Mouse (Mus musculus) midbrain, postnatal 0 days (tissue): ENCODE results near the gene Pik3ca. TPM values are rescaled to one million over a fixed set of nuclear protein-coding genes. Genes with fewer than 3 reads are reported as not detected.

ENCODE experiments used
- ATAC-seq: fragments of 200-750 bp; cut with Nextera tagmentation; 2 replicates; pipeline ENCODE4 v1.8.0; 2017; ENCODE audit warnings: moderate number of reproducible peaks, mild to moderate bottlenecking, moderate TSS enrichment, moderate library complexity; ENCODE audit not compliant: low FRiP score
- DNase-seq: peaks from one replicate; pipeline ENCODE4 v3.0.0-alpha.2; 2015; ENCODE audit warnings: low spot score
- H3K27ac ChIP-seq: fragments of 300-500 bp; sonication (generic); 2 replicates; pipeline ENCODE4 v1.5.1; 2014; ENCODE audit warnings: low read depth, mild to moderate bottlenecking, low read length, mixed read lengths
- H3K27me3 ChIP-seq: fragments of 300-500 bp; sonication (generic); 2 replicates; pipeline ENCODE4 v1.6.1; 2014; ENCODE audit warnings: low read length, control low read depth, mixed read lengths; ENCODE audit not compliant: insufficient read depth
- H3K36me3 ChIP-seq: fragments of 300-500 bp; sonication (generic); 2 replicates; pipeline ENCODE4 v1.6.1; 2014; ENCODE audit warnings: low read length, control low read depth, mixed read lengths; ENCODE audit not compliant: insufficient read depth
- H3K4me1 ChIP-seq: fragments of 300-500 bp; sonication (generic); 2 replicates; pipeline ENCODE4 v1.6.1; 2014; ENCODE audit warnings: mild to moderate bottlenecking, control low read depth, antibody characterized with exemption, low read length, mixed read lengths; ENCODE audit not compliant: insufficient read depth
- H3K4me2 ChIP-seq: fragments of 300-500 bp; sonication (generic); 2 replicates; pipeline ENCODE4 v1.6.1; 2014; ENCODE audit warnings: low read depth, mild to moderate bottlenecking, low read length, mixed read lengths; ENCODE audit not compliant: poor library complexity, severe bottlenecking
- H3K4me3 ChIP-seq: fragments of 300-500 bp; sonication (generic); 2 replicates; pipeline ENCODE4 v1.5.1; 2014; ENCODE audit warnings: low read depth, mild to moderate bottlenecking, low read length, moderate library complexity
- H3K9ac ChIP-seq: fragments of 300-500 bp; sonication (generic); replicated peaks from 2 replicates; pipeline ENCODE4 v1.6.1; 2014; ENCODE audit warnings: mild to moderate bottlenecking, low read length, moderate library complexity, mixed read lengths; ENCODE audit not compliant: poor library complexity, severe bottlenecking
- H3K9me3 ChIP-seq: fragments of 300-500 bp; sonication (generic); 2 replicates; pipeline ENCODE4 v1.6.1; 2016; ENCODE audit warnings: low read length, control low read depth
- CTCF ChIP-seq: IDR thresholded peaks from 2 replicates; pipeline ENCODE4 v1.5.1; 2016; ENCODE audit warnings: antibody characterized with exemption, mild to moderate bottlenecking
- WGBS: fragments of 180-500 bp; shearing (Covaris S2); extraction: QIAGEN DNeasy Blood & Tissue Kit; methylation state at CpG from one replicate; pipeline ENCODE4 v1.1.7; 2014; 5-methylcytosine and 5-hydroxymethylcytosine counted together
- polyA plus RNA-seq: library from polyadenylated mRNA; unstranded; fragments of >200 nt; fragmentation: Nextera tagmentation; extraction: Ambion mirVana; gene quantifications from 2 replicates; pipeline ENCODE4 v1.2.1, GENCODE M21; 2015
- total RNA-seq: library from RNA; depleted of rRNA; stranded (reverse); fragments of >200 nt; gene quantifications from 2 replicates; pipeline ENCODE4 v1.2.3, GENCODE M21; 2014; rRNA removed

The Pik3ca gene
- 43.3 and 51.8 TPM in 2 replicates for total RNA-seq
- 8.6 and 10.2 TPM in 2 replicates for polyA plus RNA-seq

DNA sequence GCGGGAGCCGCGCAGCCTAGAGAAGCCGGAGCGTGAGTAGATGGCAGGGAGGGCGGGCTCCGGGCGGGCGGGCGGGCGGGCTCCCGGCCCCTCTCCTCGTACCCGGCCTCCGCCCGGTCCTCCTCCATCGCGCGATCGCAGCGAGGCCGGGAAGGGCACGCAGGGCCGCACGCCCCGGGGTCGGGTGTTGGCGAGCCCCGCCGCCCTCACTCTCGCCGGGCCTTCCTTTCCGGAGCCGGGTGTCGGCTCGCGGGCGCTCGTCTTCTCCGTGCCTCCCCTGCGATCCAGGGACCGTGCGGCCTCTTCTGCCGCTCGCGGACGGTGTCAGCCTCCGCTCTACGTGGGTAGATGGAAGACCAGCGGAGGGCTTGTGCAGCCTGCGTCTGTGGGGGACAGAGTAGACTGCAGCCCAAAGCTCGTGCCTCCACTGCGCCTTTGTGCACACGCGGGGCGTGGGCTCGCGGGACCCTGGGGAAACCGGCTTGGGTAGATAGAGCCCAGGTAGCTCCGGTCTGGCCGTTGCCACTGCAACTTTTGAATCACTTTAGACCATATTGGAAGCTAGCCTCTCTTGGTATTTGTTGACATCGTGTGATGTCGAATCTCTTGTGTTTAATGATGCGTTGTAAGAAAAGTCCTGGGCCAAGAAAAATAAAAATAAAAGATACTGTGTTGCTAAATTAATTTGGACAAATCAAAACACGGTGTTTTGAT is at the start of gene Pik3ca:
TSS of gene Pik3ca (plus strand) at position 211 of the 714 bp plus-strand sequence.
- 0% methylated on average over 50 of the region's 65 CpGs for WGBS
- Histone ChIP-seq H3K4me3 (peak within 1 kb of the TSS; percentile 88), H3K36me3 (no peaks in the 10 kb centered on the region), H3K27me3 (no peaks in the 10 kb centered on the region), H3K27ac (peak within 1 kb of the TSS; percentile 97), H3K9me3 (no peaks in the 10 kb centered on the region), H3K4me2 (peak within 1 kb of the TSS; percentile 64), H3K9ac (peak within 1 kb of the TSS; percentile 91), H3K4me1 (peaks cover 13% of the 10 kb centered on the region)
- ATAC-seq (peak; percentile 73), DNase-seq (peak; percentile 46)
- no peak for TF ChIP-seq CTCF

- H3K36me3 ChIP-seq = peaks cover 22% of the 10 kb centered on the region; the same call in 1 of the 2 replicates
- DNase-seq = peak; percentile 60
- H3K27ac ChIP-seq = no peak overlapping the region
- WGBS = 77% methylated on average over 6 of the region's 6 CpGs
- no peaks in the 10 kb centered on the region for H3K4me1 ChIP-seq
- H3K4me3 ChIP-seq = no peak overlapping the region
- no peaks in the 10 kb centered on the region for H3K27me3 ChIP-seq
- no peak for TF ChIP-seq CTCF
- no peak overlapping the region for H3K9ac ChIP-seq
- ATAC-seq = no peak
- no peaks in the 10 kb centered on the region for H3K9me3 ChIP-seq
- no peak overlapping the region for H3K4me2 ChIP-seq
These were observed 49.6 kb upstream of the Pik3ca start for GRCm38 (mm10) chr3:32347881-32348280.

GRCm38 (mm10) chr3:32361221-32361620 is 36.2 kb upstream of the Pik3ca start:
- Histone ChIP-seq H3K9me3 (no peaks in the 10 kb centered on the region), H3K27ac (no peak overlapping the region), H3K4me3 (no peak overlapping the region), H3K4me2 (no peak overlapping the region), H3K27me3 (no peaks in the 10 kb centered on the region), H3K4me1 (0 out of 2 replicates have a peak, but pooled peaks cover 4% of the 10 kb centered on the region), H3K36me3 (no peaks in the 10 kb centered on the region), H3K9ac (no peak overlapping the region)
- TF ChIP-seq CTCF = no peak
- 35% methylated on average over 6 of the region's 6 CpGs for WGBS
- ATAC-seq (no peak), DNase-seq (peak; percentile 15)

- TF ChIP-seq CTCF = no peak
- no peaks in the 10 kb centered on the region for H3K27me3 ChIP-seq
- H3K4me1 ChIP-seq = 0 out of 2 replicates have a peak, but pooled peaks cover 4% of the 10 kb centered on the region
- ATAC-seq = no peak
- no peak overlapping the region for H3K27ac ChIP-seq
- H3K36me3 ChIP-seq = no peaks in the 10 kb centered on the region
- WGBS = 30% methylated on average over 4 of the region's 4 CpGs
- peak overlapping the region; percentile 77 for H3K4me3 ChIP-seq
- H3K4me2 ChIP-seq = peak overlapping the region; percentile 78
- no peaks in the 10 kb centered on the region for H3K9me3 ChIP-seq
- peak overlapping the region; percentile 60 for H3K9ac ChIP-seq
- DNase-seq = no peak
These were observed 33.3 kb upstream of the Pik3ca start for GRCm38 (mm10) chr3:32364195-32364594.

DNA sequence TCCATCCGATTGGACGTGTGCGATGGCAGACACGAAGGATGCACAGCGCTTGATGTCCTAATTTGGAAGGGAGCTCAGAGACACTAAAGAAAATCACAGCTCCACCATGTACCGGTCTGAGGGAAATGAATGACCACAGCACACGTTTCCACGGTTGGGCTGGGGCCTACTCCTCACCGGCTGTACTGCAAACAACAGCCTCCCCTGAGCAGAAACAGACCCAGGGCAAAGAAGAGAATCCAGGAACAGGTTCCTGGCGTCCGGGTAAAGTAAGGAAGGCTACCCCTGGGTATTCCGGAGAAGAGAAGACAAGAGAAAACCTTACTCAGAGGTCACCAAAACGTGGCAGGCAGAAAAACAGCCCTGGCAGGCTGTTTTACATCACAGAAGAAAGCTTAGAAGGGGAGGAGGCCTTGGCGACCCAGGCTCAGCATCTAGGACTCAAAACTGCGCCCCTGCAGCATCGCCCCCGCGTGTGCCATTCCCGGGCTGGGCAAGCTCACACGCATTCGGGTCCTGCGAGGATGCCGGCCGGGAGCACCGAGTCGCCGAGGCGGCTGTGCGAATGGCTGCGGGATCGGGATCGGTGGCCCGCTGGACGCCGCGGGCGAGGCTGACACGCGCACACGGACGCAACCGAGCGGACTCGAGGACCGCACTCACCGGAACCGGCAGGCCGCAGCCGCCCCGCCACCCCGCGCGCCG is 32.5 kb upstream of the Pik3ca start:
- Histone ChIP-seq H3K36me3 (no peaks in the 10 kb centered on the region), H3K27me3 (no peaks in the 10 kb centered on the region), H3K9ac (peak overlapping the region; percentile 88), H3K4me2 (peak overlapping the region; percentile 78), H3K4me1 (0 out of 2 replicates have a peak, but pooled peaks cover 4% of the 10 kb centered on the region), H3K9me3 (no peaks in the 10 kb centered on the region), H3K27ac (peak overlapping the region; percentile 92), H3K4me3 (peak overlapping the region; percentile 77)
- TF ChIP-seq CTCF = no peak
- DNase-seq (peak; percentile 53), ATAC-seq (peak; percentile 74)
- under 1% methylated on average over 39 of the region's 54 CpGs for WGBS
